Mouse (Mus musculus): ENCODE measurements around the gene Trim17. TPM values are rescaled to one million over a fixed set of nuclear protein-coding genes. Genes with fewer than 3 reads are reported as not detected.

The Trim17 gene
- total and polyA plus RNA-seq, 3 experiments: 0.50 to 0.82 TPM; not detected in 1

GRCm38 (mm10) chr11:58957226-58957914 lies 2.9 kb downstream of the Trim17 start:
- Histone ChIP-seq H3K4me1 (ENCODE audit: control insufficient read depth in 1 of 2, insufficient read depth in 2 of 2, low read length in 2 of 2) (peaks cover 5 to 16% of the 10 kb centered on the region in 2 experiments; a peak in 3 of 4 replicates), H3K27me3 (ENCODE audit: control insufficient read depth in 1 of 2, insufficient read depth in 2 of 2, low read length in 2 of 2) (no peaks in the 10 kb centered on the region), H3K27ac (ENCODE audit: control insufficient read depth, low read depth, low read length) (no peak overlapping the region), H3K79me2 (ENCODE audit: control insufficient read depth, insufficient read depth, low read length, poor library complexity) (peaks cover 11% of the 10 kb centered on the region), H3K4me3 (ENCODE audit: control insufficient read depth in 1 of 2, insufficient read depth in 1 of 2, low read depth in 2 of 2, low read length in 2 of 2) (no peak overlapping the region), H3K9me3 (replicated peaks; ENCODE audit: insufficient read depth, low read length) (no peaks in the 10 kb centered on the region), H3K36me3 (ENCODE audit: control insufficient read depth in 1 of 2, insufficient read depth in 2 of 2, low read length in 2 of 2) (peaks cover 0 to 14% of the 10 kb centered on the region in 2 experiments; a peak in 2 of 4 replicates), H3K9ac (ENCODE audit: control insufficient read depth, low read depth, low read length, poor library complexity, severe bottlenecking) (no peak overlapping the region)
- TF ChIP-seq NELFE (IDR thresholded peaks at IDR 0.05; ENCODE audit: low read depth, low read length) (no peak), MYC (IDR thresholded peaks at IDR 0.05; ENCODE audit: low read depth, low read length) (no peak), CHD1 (IDR thresholded peaks at IDR 0.05; ENCODE audit: low read depth, low read length) (no peak), MEF2A (IDR thresholded peaks at IDR 0.05; ENCODE audit: extremely low read depth, insufficient replicate concordance, low read depth, low read length, poor library complexity, severe bottlenecking) (no peak), POLR2AphosphoS5 (IDR thresholded peaks at IDR 0.05; ENCODE audit: borderline replicate concordance, low read depth, low read length) (no peak), TBP (IDR thresholded peaks at IDR 0.05; ENCODE audit: low read depth, low read length) (no peak), ZMIZ1 (IDR thresholded peaks at IDR 0.05; ENCODE audit: low read depth, low read length) (no peak), NRF1 (IDR thresholded peaks at IDR 0.05; ENCODE audit: insufficient read depth, low read depth, low read length, poor library complexity, severe bottlenecking) (no peak), ETS1 (IDR thresholded peaks at IDR 0.05; ENCODE audit: low read depth, low read length) (no peak), TCF12 (IDR thresholded peaks at IDR 0.05; ENCODE audit: low read depth, low read length) (no peak), BHLHE40 (IDR thresholded peaks at IDR 0.05; ENCODE audit: borderline replicate concordance, low read depth, low read length) (no peak), JUND (IDR thresholded peaks at IDR 0.05; ENCODE audit: low read depth, low read length) (no peak), MXI1 (IDR thresholded peaks at IDR 0.05; ENCODE audit: low read depth, low read length) (no peak), HCFC1 (IDR thresholded peaks at IDR 0.05; ENCODE audit: low read depth, low read length) (no peak), TAL1 (IDR thresholded peaks at IDR 0.05; ENCODE audit: low read length) (no peak), RCOR1 (IDR thresholded peaks at IDR 0.05; ENCODE audit: low read depth, low read length) (no peak), USF1 (IDR thresholded peaks at IDR 0.05; ENCODE audit: low read depth, low read length) (no peak), POLR2AphosphoS2 (IDR thresholded peaks at IDR 0.05; ENCODE audit: low read length) (no peak), MAFK (IDR thresholded peaks at IDR 0.05; ENCODE audit: borderline replicate concordance, low read depth, low read length) (no peak)
- DNase-seq (ENCODE audit: low read depth, low spot score): no peak

- Histone ChIP-seq H3K4me1 (ENCODE audit: control insufficient read depth in 1 of 2, insufficient read depth in 2 of 2, low read length in 2 of 2) (peaks cover 5 to 8% of the 10 kb centered on the region in 2 experiments; a peak in 3 of 4 replicates), H3K9ac (ENCODE audit: control insufficient read depth, low read depth, low read length, poor library complexity, severe bottlenecking) (no peak overlapping the region), H3K9me3 (replicated peaks; ENCODE audit: insufficient read depth, low read length) (no peaks in the 10 kb centered on the region), H3K4me3 (ENCODE audit: control insufficient read depth in 1 of 2, insufficient read depth in 1 of 2, low read depth in 2 of 2, low read length in 2 of 2) (no peak overlapping the region), H3K27ac (ENCODE audit: control insufficient read depth, low read depth, low read length) (no peak overlapping the region), H3K27me3 (ENCODE audit: control insufficient read depth in 1 of 2, insufficient read depth in 2 of 2, low read length in 2 of 2) (no peaks in the 10 kb centered on the region), H3K36me3 (ENCODE audit: control insufficient read depth in 1 of 2, insufficient read depth in 2 of 2, low read length in 2 of 2) (peaks cover 0 to 10% of the 10 kb centered on the region in 2 experiments; a peak in 2 of 4 replicates), H3K79me2 (ENCODE audit: control insufficient read depth, insufficient read depth, low read length, poor library complexity) (peaks cover 11% of the 10 kb centered on the region)
- TF ChIP-seq MYC (IDR thresholded peaks at IDR 0.05; ENCODE audit: low read depth, low read length): no peak
- no peak for TF ChIP-seq UBTF (IDR thresholded peaks at IDR 0.05; ENCODE audit: borderline replicate concordance, insufficient read depth, low read depth, low read length)
- TF ChIP-seq POLR2A (IDR thresholded peaks at IDR 0.05; ENCODE audit: control insufficient read depth in 1 of 2, insufficient read depth in 1 of 2, low read depth in 1 of 2, low read length in 2 of 2, poor library complexity in 1 of 2): no peak
- TF ChIP-seq SIN3A (IDR thresholded peaks at IDR 0.05; ENCODE audit: low read length): no peak
- no peak for TF ChIP-seq CTCF (IDR thresholded peaks at IDR 0.05 in 2 of 3, conservative IDR thresholded peaks at IDR 0.05 in 1 of 3; ENCODE audit: control insufficient read depth in 1 of 3, insufficient read depth in 1 of 3, low read depth in 2 of 3, low read length in 3 of 3, poor library complexity in 1 of 3, severe bottlenecking in 1 of 3)
- no peak for TF ChIP-seq KAT2A (conservative IDR thresholded peaks at IDR 0.05; ENCODE audit: low read depth, low read length)
- no peak for TF ChIP-seq JUND (IDR thresholded peaks at IDR 0.05; ENCODE audit: low read depth, low read length)
- no peak for TF ChIP-seq NELFE (IDR thresholded peaks at IDR 0.05; ENCODE audit: low read depth, low read length)
- TF ChIP-seq RAD21 (IDR thresholded peaks at IDR 0.05; ENCODE audit: low read depth, low read length): no peak
- no peak for TF ChIP-seq GATA1 (IDR thresholded peaks at IDR 0.05; ENCODE audit: low read depth, low read length)
- TF ChIP-seq USF1 (IDR thresholded peaks at IDR 0.05; ENCODE audit: low read depth, low read length): no peak
- TF ChIP-seq MXI1 (IDR thresholded peaks at IDR 0.05; ENCODE audit: low read depth, low read length): no peak
- no peak for TF ChIP-seq MAZ (IDR thresholded peaks at IDR 0.05; ENCODE audit: low read depth, low read length)
- no peak for TF ChIP-seq E2F4 (IDR thresholded peaks at IDR 0.05; ENCODE audit: borderline replicate concordance, low read depth, low read length)
- no peak for TF ChIP-seq MAX (IDR thresholded peaks at IDR 0.05; ENCODE audit: low read length)
- TF ChIP-seq ELF1 (IDR thresholded peaks at IDR 0.05; ENCODE audit: low read depth, low read length): no peak
- DNase-seq (ENCODE audit: low read depth, low spot score): no peak
Observed at GRCm38 (mm10) chr11:58958536-58958935, 4.1 kb downstream of the Trim17 start.

All from MEL (cell line).